Mouse (Mus musculus): Measurements from ENCODE around the gene Snrpd2. TPM values are rescaled to one million over a fixed set of nuclear protein-coding genes. Genes with fewer than 3 reads are reported as not detected.

Gene Snrpd2
- polyA plus RNA-seq, 1 experiment from 2014 or later, result 140 TPM

GRCm38 (mm10) chr7:19165656-19166423 is 16.3 kb downstream of the Snrpd2 start, which contains the start of gene Gipr:
Gene Gipr, minus strand, starts transcription at chr7:19166127.
- no peaks in the 10 kb centered on the region for H3K9me3 ChIP-seq
- 0 out of 2 replicates have a peak within 1 kb of the TSS, but pooled peaks have one; percentile 1 for H3K9ac ChIP-seq
- H3K4me1 ChIP-seq, result peaks cover 34% of the 10 kb centered on the region
- 9% methylated on average over 14 of the region's 14 CpGs for WGBS
- peak; percentile 50; the same call in 1 of the 2 replicates for ATAC-seq (ENCODE audit: borderline replicate concordance, extremely low read depth, low FRiP score, low TSS enrichment)
- no peak within 1 kb of the TSS for H3K4me3 ChIP-seq
- peaks cover 26% of the 10 kb centered on the region for H3K27me3 ChIP-seq
- no peaks in the 10 kb centered on the region for H3K36me3 ChIP-seq
- H3K27ac ChIP-seq, result no peak within 1 kb of the TSS; the same call in 1 of the 2 replicates
- H3K4me2 ChIP-seq, result peak within 1 kb of the TSS; percentile 37

DNA sequence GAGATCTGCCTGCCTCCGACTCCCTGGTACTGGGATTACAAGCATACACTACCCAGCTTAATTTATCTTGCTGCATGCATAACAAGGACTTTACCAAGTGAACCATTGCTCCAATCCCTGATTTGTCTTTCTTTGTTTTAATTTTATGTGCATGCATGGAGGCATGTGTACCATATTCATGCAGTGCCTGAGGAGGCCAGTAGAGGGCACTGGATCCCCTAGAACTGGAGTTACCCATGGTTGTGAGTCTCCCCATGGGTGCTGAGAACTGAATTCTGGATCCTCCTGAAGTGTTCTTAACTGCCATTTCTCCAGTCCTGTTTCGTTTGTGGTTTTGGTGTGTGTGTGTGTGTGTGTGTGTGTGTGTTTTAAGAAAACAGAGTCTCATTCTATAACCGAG is 17.5 kb downstream of the Snrpd2 start:
- H3K9me3 ChIP-seq, result no peaks in the 10 kb centered on the region
- H3K9ac ChIP-seq, result no peak overlapping the region
- peaks cover 37% of the 10 kb centered on the region for H3K4me1 ChIP-seq
- no peak for ATAC-seq (ENCODE audit: borderline replicate concordance, extremely low read depth, low FRiP score, low TSS enrichment)
- no peaks in the 10 kb centered on the region for H3K36me3 ChIP-seq
- H3K27ac ChIP-seq, result no peak overlapping the region
- no peak overlapping the region for H3K4me2 ChIP-seq
- peaks cover 24% of the 10 kb centered on the region for H3K27me3 ChIP-seq
- H3K4me3 ChIP-seq, result no peak overlapping the region
- 88% methylated on average over 3 of the region's 3 CpGs for WGBS

DNA sequence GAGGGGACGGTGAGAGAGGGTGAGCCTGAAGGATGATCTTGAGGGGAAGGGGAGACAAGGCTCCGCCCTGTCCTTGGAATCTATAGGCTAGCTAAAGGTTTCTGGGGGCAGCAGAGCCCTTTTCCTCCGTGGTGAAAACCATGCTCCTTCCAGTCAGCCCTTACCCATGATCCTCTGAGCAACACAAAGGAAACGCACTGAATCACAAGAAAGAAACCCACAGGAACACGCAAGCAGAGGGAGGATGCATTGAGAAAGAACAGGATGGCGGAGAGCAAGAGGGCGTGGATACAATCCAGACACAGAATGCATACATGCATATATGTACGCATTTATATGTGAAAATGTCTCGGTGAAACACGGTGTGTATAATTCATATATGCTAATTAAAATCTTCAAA is 20.0 kb downstream of the Snrpd2 start:
- ATAC-seq (ENCODE audit: borderline replicate concordance, extremely low read depth, low FRiP score, low TSS enrichment), result no peak
- Histone ChIP-seq H3K9ac (no peak overlapping the region), H3K36me3 (no peaks in the 10 kb centered on the region), H3K27ac (no peak overlapping the region), H3K4me1 (peaks cover 41% of the 10 kb centered on the region), H3K4me3 (no peak overlapping the region), H3K9me3 (no peaks in the 10 kb centered on the region), H3K4me2 (no peak overlapping the region), H3K27me3 (peaks cover 19% of the 10 kb centered on the region)
- 66% methylated on average over 10 of the region's 10 CpGs for WGBS

GRCm38 (mm10) chr7:19170142-19170541 is 20.6 kb downstream of the Snrpd2 start:
- Histone ChIP-seq H3K4me3 (no peak overlapping the region), H3K36me3 (no peaks in the 10 kb centered on the region), H3K9ac (no peak overlapping the region), H3K27ac (peak overlapping the region; percentile 54), H3K4me2 (no peak overlapping the region), H3K9me3 (no peaks in the 10 kb centered on the region), H3K27me3 (peaks cover 18% of the 10 kb centered on the region), H3K4me1 (peaks cover 34% of the 10 kb centered on the region)
- ATAC-seq (ENCODE audit: borderline replicate concordance, extremely low read depth, low FRiP score, low TSS enrichment), result peak; percentile 71
- 32% methylated on average over 8 of the region's 8 CpGs for WGBS

DNA sequence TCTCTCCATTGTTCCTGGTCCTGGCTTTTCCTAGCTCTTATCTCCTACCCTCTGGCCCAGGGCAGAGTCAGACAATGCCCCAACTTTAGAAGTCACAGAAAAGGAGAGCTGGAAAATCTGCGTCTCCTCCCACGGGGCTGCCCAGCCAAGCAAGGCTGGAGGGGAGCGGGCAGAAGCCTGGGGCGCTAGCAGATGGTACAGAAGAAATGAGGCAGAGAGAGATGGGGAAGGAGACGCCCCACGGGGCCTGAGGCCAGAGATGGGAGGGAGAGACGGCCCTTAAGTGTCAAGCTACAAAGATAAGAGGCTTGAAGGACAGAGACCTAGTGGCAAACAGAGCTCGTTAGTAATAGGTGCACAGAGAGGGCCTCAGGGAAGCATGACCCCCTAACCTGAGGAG is 22.3 kb downstream of the Snrpd2 start:
- Histone ChIP-seq H3K27me3 (peaks cover 28% of the 10 kb centered on the region), H3K4me1 (peaks cover 23% of the 10 kb centered on the region), H3K27ac (peak overlapping the region; percentile 49; the same call in 1 of the 2 replicates), H3K36me3 (no peaks in the 10 kb centered on the region), H3K4me3 (no peak overlapping the region), H3K9me3 (no peaks in the 10 kb centered on the region), H3K9ac (no peak overlapping the region), H3K4me2 (no peak overlapping the region)
- 49% methylated on average over 8 of the region's 8 CpGs for WGBS
- ATAC-seq (ENCODE audit: borderline replicate concordance, extremely low read depth, low FRiP score, low TSS enrichment), result no peak

DNA sequence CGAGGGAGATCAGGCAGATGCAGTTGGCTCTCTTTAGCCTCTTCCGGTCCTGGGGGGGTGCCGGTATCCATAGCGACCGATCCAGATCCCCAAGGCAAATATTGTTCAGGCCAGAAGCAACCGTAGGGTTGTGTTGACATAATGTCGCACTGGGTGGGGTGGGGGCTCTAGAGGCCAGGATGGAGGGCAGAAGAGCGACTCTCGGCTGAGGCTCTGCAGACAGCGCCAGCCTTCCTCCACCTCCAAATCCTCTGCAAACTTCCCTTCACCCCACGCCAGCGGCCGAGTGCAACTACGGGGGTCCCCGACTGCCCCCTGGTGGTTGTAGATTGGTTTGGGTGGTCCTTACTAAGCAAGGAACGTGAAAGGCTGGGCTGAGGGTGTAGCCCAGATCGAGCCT is 23.4 kb downstream of the Snrpd2 start:
- H3K9me3 ChIP-seq, result no peaks in the 10 kb centered on the region
- peaks cover 38% of the 10 kb centered on the region for H3K27me3 ChIP-seq
- peak; percentile 59 for ATAC-seq (ENCODE audit: borderline replicate concordance, extremely low read depth, low FRiP score, low TSS enrichment)
- no peak overlapping the region for H3K9ac ChIP-seq
- no peaks in the 10 kb centered on the region for H3K36me3 ChIP-seq
- 3% methylated on average over 17 of the region's 17 CpGs for WGBS
- H3K4me3 ChIP-seq, result peak overlapping the region; percentile 29
- H3K27ac ChIP-seq, result 0 out of 2 replicates have a peak overlapping the region, but pooled peaks have one; percentile 8
- peak overlapping the region; percentile 56 for H3K4me2 ChIP-seq
- peaks cover 24% of the 10 kb centered on the region for H3K4me1 ChIP-seq

GRCm38 (mm10) chr7:19175708-19176515 is 26.4 kb downstream of the Snrpd2 start, which contains the start of gene Eml2:
Gene Eml2, plus strand, starts transcription at chr7:19176421.
- Histone ChIP-seq H3K9ac (no peak within 1 kb of the TSS), H3K4me1 (peaks cover 43% of the 10 kb centered on the region)
- under 1% methylated on average over 30 of the region's 30 CpGs for WGBS

GRCm38 (mm10) chr7:19176516-19176947 is 27.0 kb downstream of the Snrpd2 start:
- peak overlapping the region; percentile 14; the same call in 1 of the 2 replicates for H3K4me2 ChIP-seq
- H3K27ac ChIP-seq, result no peak overlapping the region
- no peaks in the 10 kb centered on the region for H3K9me3 ChIP-seq
- H3K36me3 ChIP-seq, result no peaks in the 10 kb centered on the region
- H3K4me3 ChIP-seq, result no peak overlapping the region
- WGBS, result 3% methylated on average over 21 of the region's 21 CpGs
- H3K27me3 ChIP-seq, result peaks cover 68% of the 10 kb centered on the region
- peaks cover 47% of the 10 kb centered on the region for H3K4me1 ChIP-seq
- no peak overlapping the region for H3K9ac ChIP-seq
- no peak for ATAC-seq (ENCODE audit: borderline replicate concordance, extremely low read depth, low FRiP score, low TSS enrichment)

More at GRCm38 (mm10) chr7:19175708-19176515, 26.4 kb downstream of the Snrpd2 start, which contains the start of gene Eml2:
- H3K27me3 ChIP-seq, result peaks cover 68% of the 10 kb centered on the region
- no peak within 1 kb of the TSS for H3K4me3 ChIP-seq
- H3K36me3 ChIP-seq, result no peaks in the 10 kb centered on the region
- no peak within 1 kb of the TSS for H3K27ac ChIP-seq
- peak within 1 kb of the TSS; percentile 14; the same call in 1 of the 2 replicates for H3K4me2 ChIP-seq
- no peaks in the 10 kb centered on the region for H3K9me3 ChIP-seq
- no peak; the same call in 1 of the 2 replicates for ATAC-seq (ENCODE audit: borderline replicate concordance, extremely low read depth, low FRiP score, low TSS enrichment)

DNA sequence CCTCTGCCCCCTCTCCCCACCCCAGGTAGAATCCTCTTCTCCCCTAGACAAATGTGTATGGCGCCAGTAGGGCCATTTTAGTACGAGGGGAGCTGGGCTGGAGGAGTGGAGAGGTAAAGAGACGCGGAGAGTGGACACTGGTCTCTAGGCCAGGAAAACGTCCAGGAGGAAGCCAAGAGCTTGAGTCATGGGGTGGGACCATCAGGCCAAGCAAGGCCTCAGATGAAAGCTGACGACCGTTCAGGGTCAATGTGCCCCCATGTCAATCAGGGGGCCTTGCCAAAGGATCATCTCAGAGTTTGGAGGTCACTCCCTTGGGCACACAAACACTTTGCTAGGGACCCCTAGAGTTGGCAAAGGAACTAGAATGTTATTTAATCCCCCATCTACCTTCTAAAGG is 27.7 kb downstream of the Snrpd2 start:
- ATAC-seq (ENCODE audit: borderline replicate concordance, extremely low read depth, low FRiP score, low TSS enrichment), result no peak
- Histone ChIP-seq H3K27me3 (peaks cover 68% of the 10 kb centered on the region), H3K36me3 (no peaks in the 10 kb centered on the region), H3K9me3 (no peaks in the 10 kb centered on the region), H3K4me2 (no peak overlapping the region), H3K4me1 (peaks cover 49% of the 10 kb centered on the region), H3K27ac (no peak overlapping the region), H3K9ac (no peak overlapping the region), H3K4me3 (no peak overlapping the region)
- WGBS, result 69% methylated on average over 7 of the region's 7 CpGs

DNA sequence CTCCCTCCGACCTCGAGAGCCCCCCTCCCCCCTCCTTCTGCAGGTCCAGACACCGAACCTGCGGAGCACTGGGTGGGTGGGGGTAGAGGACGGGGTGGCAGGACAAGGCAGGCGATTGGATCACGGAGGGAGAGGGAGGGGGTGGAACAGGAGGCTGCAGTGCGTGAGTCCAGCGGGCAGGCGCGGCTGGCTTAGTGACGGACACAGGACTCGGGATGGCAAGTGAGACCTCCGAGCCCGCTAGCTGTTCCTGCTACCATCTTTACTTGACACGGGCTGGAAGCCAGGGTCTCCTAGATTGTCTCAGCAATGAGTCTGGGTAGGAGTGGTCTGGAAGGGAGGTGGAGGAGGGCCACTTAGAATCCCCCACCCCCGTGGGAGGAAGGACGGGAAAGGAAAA is 28.5 kb downstream of the Snrpd2 start:
- Histone ChIP-seq H3K4me3 (no peak overlapping the region), H3K4me2 (0 out of 2 replicates have a peak overlapping the region, but pooled peaks have one; percentile 50), H3K27me3 (peaks cover 68% of the 10 kb centered on the region)

DNA sequence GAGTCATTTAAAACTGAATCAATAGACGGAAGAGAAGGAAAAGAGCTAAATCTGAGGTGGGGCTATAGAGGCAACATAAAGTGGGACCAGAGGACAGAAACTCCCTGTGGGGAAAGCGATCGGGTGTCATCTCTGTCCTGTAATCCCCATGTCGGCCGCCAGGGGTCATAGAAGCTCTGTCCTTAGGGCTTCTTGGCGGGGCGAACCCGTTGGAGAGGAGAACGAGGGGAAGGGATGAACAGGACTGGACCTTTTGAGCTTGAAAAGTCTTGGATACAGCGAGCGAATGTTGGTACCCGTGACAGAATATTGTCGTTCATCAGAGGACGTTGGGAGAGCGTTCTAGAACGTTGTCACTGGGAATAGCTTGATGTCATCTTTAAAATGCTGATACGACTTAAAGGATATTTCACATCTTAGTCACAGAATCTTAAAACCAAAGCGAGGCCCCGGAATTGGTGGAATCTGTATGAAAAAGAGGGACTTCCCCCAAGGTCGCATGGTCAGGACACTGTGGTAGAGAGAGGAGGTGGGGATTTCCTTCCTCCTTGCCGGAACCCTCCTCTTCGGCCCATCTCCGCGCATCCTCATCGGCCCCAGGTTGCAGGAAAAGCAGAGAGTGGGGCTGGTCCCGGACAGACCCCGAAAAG is 29.0 kb downstream of the Snrpd2 start:
- peaks cover 66% of the 10 kb centered on the region for H3K27me3 ChIP-seq
- no peaks in the 10 kb centered on the region for H3K36me3 ChIP-seq
- peak overlapping the region; percentile 50 for H3K4me2 ChIP-seq
- ATAC-seq (ENCODE audit: borderline replicate concordance, extremely low read depth, low FRiP score, low TSS enrichment), result no peak
- H3K27ac ChIP-seq, result no peak overlapping the region
- no peak overlapping the region for H3K9ac ChIP-seq
- peaks cover 39% of the 10 kb centered on the region for H3K4me1 ChIP-seq
- WGBS, result 7% methylated on average over 27 of the region's 27 CpGs
- H3K9me3 ChIP-seq, result no peaks in the 10 kb centered on the region
- peak overlapping the region; percentile 19 for H3K4me3 ChIP-seq

More for the DNA sequence above, 28.5 kb downstream of the Snrpd2 start:
- WGBS, result 7% methylated on average over 18 of the region's 18 CpGs
- no peak overlapping the region for H3K9ac ChIP-seq
- H3K36me3 ChIP-seq, result no peaks in the 10 kb centered on the region
- ATAC-seq (ENCODE audit: borderline replicate concordance, extremely low read depth, low FRiP score, low TSS enrichment), result no peak
- H3K4me1 ChIP-seq, result peaks cover 44% of the 10 kb centered on the region
- no peaks in the 10 kb centered on the region for H3K9me3 ChIP-seq
- H3K27ac ChIP-seq, result no peak overlapping the region
